Mouse (Mus musculus) heart, adult 10 weeks (tissue): ENCODE measurements around the gene Nudt19. TPM values are rescaled to one million over a fixed set of nuclear protein-coding genes. Genes with fewer than 3 reads are reported as not detected.

ENCODE experiments used
- polyA plus RNA-seq: library from polyadenylated mRNA; stranded (reverse); fragments of 350-450 nt; fragmentation: Illumina TruSeq; extraction: RNeasy Lipid Tissue Mini Kit (QIAGEN cat#74804); gene quantifications from one replicate; pipeline ENCODE4 v1.2.3, GENCODE M21; 2014; ENCODE audit warnings: low read depth, low replicate concordance

The Nudt19 gene
- 74.8 TPM for polyA plus RNA-seq

GRCm38 (mm10) chr7:35556205-35556603, at the start of gene Nudt19:
Nudt19 (minus strand) TSS chr7:35556304.

DNA sequence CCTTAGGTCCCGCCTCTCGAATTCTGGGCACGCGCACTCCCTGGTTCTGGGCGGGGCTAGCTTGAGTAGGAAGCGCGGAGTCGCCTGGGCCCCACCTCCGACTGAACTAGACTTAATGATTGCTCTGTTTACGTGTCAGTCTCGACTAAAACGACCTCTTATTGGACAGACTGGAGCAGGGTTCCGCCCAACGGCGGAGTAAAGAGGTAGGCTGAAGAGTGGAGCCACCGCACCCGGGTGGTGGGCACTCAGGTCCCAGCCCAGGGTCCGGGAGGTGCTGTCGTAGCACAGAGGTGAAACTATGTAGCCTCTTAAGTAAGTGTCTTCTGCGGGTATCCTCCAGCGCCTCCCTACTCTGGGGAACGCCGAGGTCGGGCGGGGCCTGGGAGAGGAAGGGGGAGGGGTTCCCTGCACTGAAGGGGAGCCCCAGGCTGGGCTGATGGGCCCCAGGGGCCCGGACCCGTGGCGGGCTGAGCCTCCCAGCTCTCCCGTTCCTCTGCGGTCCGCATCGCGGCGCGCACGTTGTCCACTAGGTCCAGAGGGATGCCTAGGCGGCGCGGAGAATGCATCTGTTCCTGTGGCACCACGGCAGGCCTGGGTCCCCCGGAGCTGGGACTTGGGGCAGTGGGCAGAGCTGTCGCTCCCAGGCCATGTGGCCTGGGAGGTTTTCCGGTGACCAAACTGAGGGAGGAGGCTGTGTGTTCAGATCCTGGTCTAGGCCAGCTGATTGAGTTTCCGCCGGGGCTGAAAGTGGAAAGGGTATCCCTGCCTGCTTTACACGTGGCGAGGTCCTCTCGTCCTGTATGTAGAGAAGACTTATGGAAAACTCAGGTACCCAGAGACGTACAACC, 30.2 kb upstream of the Nudt19 start, which contains the start of gene Ankrd27:
Ankrd27 (plus strand) TSS at position 190 of the 851 bp plus-strand sequence.

DNA sequence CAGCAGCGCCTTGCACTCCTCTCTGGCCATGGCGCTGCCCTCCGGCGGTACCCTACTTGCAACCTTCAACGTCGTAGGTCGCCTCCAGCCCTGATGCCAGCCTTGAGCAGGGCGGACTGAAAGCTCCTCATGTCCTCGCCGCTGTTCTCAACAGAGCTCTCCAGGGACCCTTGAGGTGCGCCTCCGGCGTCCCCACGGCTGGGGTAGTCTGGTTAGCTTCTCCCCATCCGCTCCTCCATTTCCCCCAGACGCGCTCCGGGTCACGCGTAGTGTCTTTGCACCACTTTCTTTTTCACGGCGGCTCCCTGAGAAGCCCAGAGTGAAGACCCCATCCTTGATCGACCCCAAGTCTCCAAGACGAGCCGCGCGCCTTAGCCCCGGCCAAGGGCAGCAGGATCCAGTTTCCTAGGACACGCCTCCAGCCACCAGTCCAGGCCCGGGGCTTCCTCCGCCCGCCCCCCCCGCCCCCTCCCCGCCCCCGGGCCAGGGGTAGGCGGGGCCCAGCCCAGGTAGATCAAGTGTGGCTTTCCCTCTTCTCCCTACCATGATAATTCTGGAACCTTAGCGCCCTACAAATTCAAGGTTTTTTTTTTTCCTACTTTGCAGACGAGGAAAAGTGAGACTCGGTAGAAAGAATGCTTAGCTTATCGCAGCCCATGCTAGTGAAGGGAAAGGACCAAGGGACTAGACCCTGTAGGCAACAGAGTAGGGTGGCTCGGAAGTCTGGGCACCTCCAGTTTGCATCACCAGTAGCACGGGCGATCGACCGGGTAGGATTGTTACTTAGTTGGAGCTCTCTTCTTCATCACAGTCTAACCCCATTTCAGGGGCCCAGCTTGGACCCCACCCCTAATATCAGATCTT, 29.3 kb upstream of the Nudt19 start, which contains the start of gene Rgs9bp:
Rgs9bp (minus strand) TSS at position 392 of the 864 bp plus-strand sequence.

GRCm38 (mm10) chr7:35537562-35537961, 18.5 kb downstream of the Nudt19 start, which contains the start of gene Tdrd12:
Tdrd12 (minus strand) TSS chr7:35537745.

Other genes starting within 250 kb of the Nudt19 start
- 11.2 TPM for gene Gpatch1, start 237.9 kb downstream of the Nudt19 start, polyA plus RNA-seq
- 4.0 TPM for gene Rhpn2, start 222.1 kb downstream of the Nudt19 start, polyA plus RNA-seq
- 2.5 TPM for gene Faap24, start 159.5 kb downstream of the Nudt19 start, polyA plus RNA-seq
- gene Cep89, start 159.3 kb downstream of the Nudt19 start, polyA plus RNA-seq: 14.3 TPM
- gene Slc7a9, start 107.5 kb downstream of the Nudt19 start, polyA plus RNA-seq: not detected
- not detected for gene Tdrd12, start 18.6 kb downstream of the Nudt19 start, polyA plus RNA-seq
- not detected for gene Rgs9bp, start 29.3 kb upstream of the Nudt19 start, polyA plus RNA-seq
- gene Ankrd27, start 29.9 kb upstream of the Nudt19 start, polyA plus RNA-seq: 11.4 TPM
- 184 TPM for gene Pdcd5, start 91.2 kb upstream of the Nudt19 start, polyA plus RNA-seq
- gene Dpy19l3, start 198.2 kb upstream of the Nudt19 start, polyA plus RNA-seq: 1.0 TPM
- gene Zfp507, start 246.7 kb upstream of the Nudt19 start, polyA plus RNA-seq: 5.9 TPM